Mouse (Mus musculus): Measurements from ENCODE around the gene Siah1a. TPM values are rescaled to one million over a fixed set of nuclear protein-coding genes. Genes with fewer than 3 reads are reported as not detected.

Gene Siah1a
- polyA plus RNA-seq, 1 experiment from 2014 or later = 42.7 TPM

- no peaks in the 10 kb centered on the region for H3K9me3 ChIP-seq (ENCODE audit: control insufficient read depth, low read length)
- peaks cover 11% of the 10 kb centered on the region; the same call in 1 of the 2 replicates for H3K4me1 ChIP-seq (ENCODE audit: control insufficient read depth, insufficient read depth, low read length)
- no peaks in the 10 kb centered on the region for H3K36me3 ChIP-seq (ENCODE audit: control insufficient read depth, insufficient read depth, low read length)
- DNase-seq (ENCODE audit: low spot score) = no peak
- H3K27ac ChIP-seq (replicated peaks; ENCODE audit: low read depth, low read length) = no peak overlapping the region
- no peak overlapping the region for H3K4me3 ChIP-seq (ENCODE audit: low read depth, low read length)
- ATAC-seq (ENCODE audit: low read depth) = no peak
- H3K4me2 ChIP-seq (ENCODE audit: low read depth, low read length) = no peak overlapping the region
- H3K9ac ChIP-seq (ENCODE audit: low read depth, low read length) = no peak overlapping the region
- 33% methylated on average over 3 of the region's 3 CpGs for WGBS
- H3K27me3 ChIP-seq (replicated peaks; ENCODE audit: control insufficient read depth, insufficient read depth, low read length) = no peaks in the 10 kb centered on the region
Observed at GRCm38 (mm10) chr8:86735446-86736111, 10.2 kb downstream of the Siah1a start.

DNA sequence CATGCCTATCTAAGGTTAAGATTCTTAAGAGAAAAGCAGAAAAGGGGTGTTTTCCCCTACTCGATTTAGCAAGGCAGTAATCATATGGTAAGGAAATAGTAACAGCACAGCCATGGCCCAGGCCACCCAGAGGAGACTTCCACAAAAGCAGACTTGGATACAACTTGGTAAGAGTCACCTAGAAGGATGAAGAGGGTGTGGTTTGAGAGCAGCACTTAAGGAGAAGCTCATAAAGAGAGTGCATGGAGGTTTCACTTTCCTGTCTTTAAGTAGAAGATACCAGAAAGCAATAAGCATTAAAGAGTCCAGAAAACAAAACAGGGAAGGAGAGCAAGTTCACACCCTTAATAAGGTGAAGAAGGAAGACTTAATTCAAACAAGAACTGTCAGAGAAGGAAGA is 10.8 kb downstream of the Siah1a start:
- no peak overlapping the region for H3K9ac ChIP-seq (ENCODE audit: low read depth, low read length)
- H3K9me3 ChIP-seq (ENCODE audit: control insufficient read depth, low read length) = no peaks in the 10 kb centered on the region
- no peak overlapping the region for H3K4me3 ChIP-seq (ENCODE audit: low read depth, low read length)
- no peaks in the 10 kb centered on the region for H3K36me3 ChIP-seq (ENCODE audit: control insufficient read depth, insufficient read depth, low read length)
- H3K4me2 ChIP-seq (ENCODE audit: low read depth, low read length) = no peak overlapping the region
- peaks cover 16% of the 10 kb centered on the region; the same call in 1 of the 2 replicates for H3K4me1 ChIP-seq (ENCODE audit: control insufficient read depth, insufficient read depth, low read length)
- no peak overlapping the region for H3K27ac ChIP-seq (replicated peaks; ENCODE audit: low read depth, low read length)
- ATAC-seq (ENCODE audit: low read depth) = no peak
- 77% methylated on average over 1 of the region's 1 CpGs for WGBS
- DNase-seq (ENCODE audit: low spot score) = no peak
- H3K27me3 ChIP-seq (replicated peaks; ENCODE audit: control insufficient read depth, insufficient read depth, low read length) = no peaks in the 10 kb centered on the region

GRCm38 (mm10) chr8:86734171-86734570 is 11.6 kb downstream of the Siah1a start:
- Histone ChIP-seq H3K27ac (replicated peaks; ENCODE audit: low read depth, low read length) (no peak overlapping the region), H3K36me3 (ENCODE audit: control insufficient read depth, insufficient read depth, low read length) (no peaks in the 10 kb centered on the region), H3K4me3 (ENCODE audit: low read depth, low read length) (no peak overlapping the region), H3K4me2 (ENCODE audit: low read depth, low read length) (no peak overlapping the region), H3K4me1 (ENCODE audit: control insufficient read depth, insufficient read depth, low read length) (peaks cover 16% of the 10 kb centered on the region; the same call in 1 of the 2 replicates), H3K27me3 (replicated peaks; ENCODE audit: control insufficient read depth, insufficient read depth, low read length) (no peaks in the 10 kb centered on the region), H3K9me3 (ENCODE audit: control insufficient read depth, low read length) (no peaks in the 10 kb centered on the region), H3K9ac (ENCODE audit: low read depth, low read length) (no peak overlapping the region)
- WGBS = 82% methylated on average over 4 of the region's 4 CpGs
- no peak for DNase-seq (ENCODE audit: low spot score)
- no peak for ATAC-seq (ENCODE audit: low read depth)

DNA sequence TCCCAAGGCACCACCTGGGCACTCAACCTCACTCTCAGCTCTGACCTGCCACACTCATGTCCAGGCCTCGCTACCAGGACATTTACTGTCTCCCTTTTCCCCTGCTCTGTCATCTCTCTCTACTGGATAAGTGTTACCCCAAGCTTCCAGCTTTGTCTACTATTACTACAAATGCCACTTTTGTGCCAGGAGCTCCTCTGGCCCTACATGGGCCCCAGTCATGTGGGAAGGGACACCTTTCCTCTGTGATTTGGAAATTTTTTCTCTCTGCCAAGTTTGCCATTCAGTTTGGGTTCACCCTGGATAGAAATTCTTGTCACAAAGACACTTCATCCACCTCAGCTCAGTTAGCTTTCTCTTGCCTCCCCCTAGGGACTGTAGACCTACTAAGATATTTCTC is 14.9 kb downstream of the Siah1a start:
- no peaks in the 10 kb centered on the region for H3K9me3 ChIP-seq (ENCODE audit: control insufficient read depth, low read length)
- no peak overlapping the region for H3K9ac ChIP-seq (ENCODE audit: low read depth, low read length)
- no peaks in the 10 kb centered on the region for H3K27me3 ChIP-seq (replicated peaks; ENCODE audit: control insufficient read depth, insufficient read depth, low read length)
- H3K4me1 ChIP-seq (ENCODE audit: control insufficient read depth, insufficient read depth, low read length) = peaks cover 23% of the 10 kb centered on the region
- H3K27ac ChIP-seq (replicated peaks; ENCODE audit: low read depth, low read length) = no peak overlapping the region
- no peak overlapping the region for H3K4me2 ChIP-seq (ENCODE audit: low read depth, low read length)
- 92% methylated on average over 1 of the region's 1 CpGs for WGBS
- no peak for DNase-seq (ENCODE audit: low spot score)
- H3K36me3 ChIP-seq (ENCODE audit: control insufficient read depth, insufficient read depth, low read length) = peaks cover 7% of the 10 kb centered on the region; the same call in 1 of the 2 replicates
- no peak for ATAC-seq (ENCODE audit: low read depth)
- H3K4me3 ChIP-seq (ENCODE audit: low read depth, low read length) = no peak overlapping the region

DNA sequence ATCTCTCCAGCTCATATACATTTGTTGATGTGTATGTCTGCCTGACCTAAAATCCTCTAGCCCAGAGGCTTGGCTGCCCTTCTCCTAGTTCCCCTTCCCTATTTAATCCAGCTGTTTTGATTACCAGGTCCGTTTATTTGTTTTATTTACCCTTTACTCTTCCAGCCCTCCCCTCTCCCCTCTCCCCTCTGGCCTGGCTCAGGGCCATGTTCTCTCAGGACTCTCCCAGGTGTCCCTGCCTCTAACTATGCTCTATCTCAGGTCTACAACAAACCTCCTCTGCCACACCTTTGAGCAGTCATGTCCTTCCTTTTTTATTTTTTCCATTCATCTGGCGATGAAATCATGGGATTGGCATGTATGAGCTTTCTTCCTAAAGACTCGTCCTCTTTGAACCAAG is 15.4 kb downstream of the Siah1a start:
- no peak overlapping the region for H3K9ac ChIP-seq (ENCODE audit: low read depth, low read length)
- 40% methylated on average over 3 of the region's 3 CpGs for WGBS
- DNase-seq (ENCODE audit: low spot score) (no peak), ATAC-seq (ENCODE audit: low read depth) (no peak)
- H3K4me2 ChIP-seq (ENCODE audit: low read depth, low read length) = no peak overlapping the region
- H3K36me3 ChIP-seq (ENCODE audit: control insufficient read depth, insufficient read depth, low read length) = peaks cover 7% of the 10 kb centered on the region; the same call in 1 of the 2 replicates
- no peak overlapping the region for H3K4me3 ChIP-seq (ENCODE audit: low read depth, low read length)
- peaks cover 19% of the 10 kb centered on the region for H3K4me1 ChIP-seq (ENCODE audit: control insufficient read depth, insufficient read depth, low read length)
- no peaks in the 10 kb centered on the region for H3K27me3 ChIP-seq (replicated peaks; ENCODE audit: control insufficient read depth, insufficient read depth, low read length)
- H3K27ac ChIP-seq (replicated peaks; ENCODE audit: low read depth, low read length) = no peak overlapping the region
- no peaks in the 10 kb centered on the region for H3K9me3 ChIP-seq (ENCODE audit: control insufficient read depth, low read length)

- Histone ChIP-seq H3K27ac (replicated peaks; ENCODE audit: low read depth, low read length) (no peak overlapping the region; the same call in 1 of the 2 replicates), H3K36me3 (ENCODE audit: control insufficient read depth, insufficient read depth, low read length) (peaks cover 8% of the 10 kb centered on the region; the same call in 1 of the 2 replicates), H3K9me3 (ENCODE audit: control insufficient read depth, low read length) (no peaks in the 10 kb centered on the region), H3K4me1 (ENCODE audit: control insufficient read depth, insufficient read depth, low read length) (peaks cover 18% of the 10 kb centered on the region), H3K9ac (ENCODE audit: low read depth, low read length) (no peak overlapping the region), H3K4me3 (ENCODE audit: low read depth, low read length) (no peak overlapping the region), H3K4me2 (ENCODE audit: low read depth, low read length) (no peak overlapping the region), H3K27me3 (replicated peaks; ENCODE audit: control insufficient read depth, insufficient read depth, low read length) (no peaks in the 10 kb centered on the region)
- WGBS = 61% methylated on average over 19 of the region's 19 CpGs
- peak; percentile 38 for DNase-seq (ENCODE audit: low spot score)
- peak; percentile 50; the same call in 1 of the 2 replicates for ATAC-seq (ENCODE audit: low read depth)
Observed at GRCm38 (mm10) chr8:86728224-86728950, 17.3 kb downstream of the Siah1a start.

GRCm38 (mm10) chr8:86726959-86727358 is 18.8 kb downstream of the Siah1a start:
- Histone ChIP-seq H3K4me3 (ENCODE audit: low read depth, low read length) (no peak overlapping the region), H3K27me3 (replicated peaks; ENCODE audit: control insufficient read depth, insufficient read depth, low read length) (no peaks in the 10 kb centered on the region), H3K4me2 (ENCODE audit: low read depth, low read length) (no peak overlapping the region), H3K9ac (ENCODE audit: low read depth, low read length) (no peak overlapping the region), H3K36me3 (ENCODE audit: control insufficient read depth, insufficient read depth, low read length) (peaks cover 19% of the 10 kb centered on the region; the same call in 1 of the 2 replicates), H3K9me3 (ENCODE audit: control insufficient read depth, low read length) (no peaks in the 10 kb centered on the region), H3K4me1 (ENCODE audit: control insufficient read depth, insufficient read depth, low read length) (peaks cover 18% of the 10 kb centered on the region), H3K27ac (replicated peaks; ENCODE audit: low read depth, low read length) (no peak overlapping the region)
- DNase-seq (ENCODE audit: low spot score) (no peak), ATAC-seq (ENCODE audit: low read depth) (no peak)
- WGBS = 76% methylated on average over 6 of the region's 6 CpGs

DNA sequence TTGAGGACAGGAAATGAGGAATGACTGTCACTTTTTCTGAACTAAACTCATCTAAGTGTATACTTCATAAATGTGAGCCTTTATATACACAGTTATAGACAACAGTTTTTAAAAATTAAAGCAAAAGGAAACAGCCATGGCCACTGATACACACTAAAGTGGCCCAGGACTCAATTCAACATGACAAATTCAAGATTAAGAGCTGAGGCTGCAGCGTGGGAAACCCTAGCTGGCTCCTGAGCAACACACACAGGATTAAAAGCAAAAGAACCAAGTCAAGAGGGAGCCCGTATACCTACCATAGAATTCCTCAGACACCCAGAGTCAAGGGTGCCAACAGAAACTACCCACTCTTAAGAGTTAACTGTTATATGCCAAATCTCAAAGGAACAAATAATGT is 24.2 kb downstream of the Siah1a start:
- DNase-seq (ENCODE audit: low spot score) (no peak), ATAC-seq (ENCODE audit: low read depth) (no peak)
- WGBS = 83% methylated on average over 2 of the region's 2 CpGs
- Histone ChIP-seq H3K4me1 (ENCODE audit: control insufficient read depth, insufficient read depth, low read length) (no peaks in the 10 kb centered on the region), H3K4me3 (ENCODE audit: low read depth, low read length) (no peak overlapping the region), H3K27ac (replicated peaks; ENCODE audit: low read depth, low read length) (no peak overlapping the region), H3K4me2 (ENCODE audit: low read depth, low read length) (no peak overlapping the region), H3K9me3 (ENCODE audit: control insufficient read depth, low read length) (no peaks in the 10 kb centered on the region), H3K27me3 (replicated peaks; ENCODE audit: control insufficient read depth, insufficient read depth, low read length) (no peaks in the 10 kb centered on the region), H3K9ac (ENCODE audit: low read depth, low read length) (no peak overlapping the region), H3K36me3 (ENCODE audit: control insufficient read depth, insufficient read depth, low read length) (peaks cover 28% of the 10 kb centered on the region)
